Mouse (Mus musculus): Measurements from ENCODE around the gene Eif2ak4. TPM values are rescaled to one million over a fixed set of nuclear protein-coding genes. Genes with fewer than 3 reads are reported as not detected.

The Eif2ak4 gene
- polyA plus RNA-seq, 1 experiment: 11.1 TPM

GRCm38 (mm10) chr2:118401834-118402727 is 13.7 kb downstream of the Eif2ak4 start:
- DNase-seq: no peak
- 71% methylated on average over 5 of the region's 5 CpGs for WGBS
- H3K4me1 ChIP-seq (ENCODE audit: control insufficient read depth, insufficient read depth, low read length): no peaks in the 10 kb centered on the region
- H3K4me3 ChIP-seq (replicated peaks; ENCODE audit: extremely low read depth, low read depth, low read length): no peak overlapping the region
- TF ChIP-seq POLR2A (IDR thresholded peaks at IDR 0.05; ENCODE audit: borderline replicate concordance, extremely low read depth, low read depth, low read length) (no peak), CTCF (IDR thresholded peaks at IDR 0.05; ENCODE audit: insufficient read depth, low read length) (no peak)

DNA sequence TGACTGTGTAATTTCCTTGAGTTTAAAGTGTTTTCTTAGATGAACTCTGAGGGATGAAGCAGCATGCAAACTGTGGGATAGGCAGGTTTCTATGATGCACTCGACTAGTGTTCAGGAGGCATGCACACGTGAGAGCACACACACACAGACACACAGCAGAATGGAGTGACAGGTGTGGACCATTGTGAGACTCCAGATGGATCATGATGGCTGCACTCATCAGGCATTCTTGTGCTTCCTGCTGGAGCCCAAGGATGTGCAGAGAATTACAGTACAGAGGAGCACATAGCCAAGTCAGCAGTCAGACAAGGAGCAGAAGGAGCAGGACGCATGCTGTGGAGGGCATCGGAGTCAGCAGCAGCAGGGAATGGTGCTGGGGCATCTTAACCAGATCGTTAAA is 15.9 kb downstream of the Eif2ak4 start:
- 63% methylated on average over 5 of the region's 5 CpGs for WGBS

DNA sequence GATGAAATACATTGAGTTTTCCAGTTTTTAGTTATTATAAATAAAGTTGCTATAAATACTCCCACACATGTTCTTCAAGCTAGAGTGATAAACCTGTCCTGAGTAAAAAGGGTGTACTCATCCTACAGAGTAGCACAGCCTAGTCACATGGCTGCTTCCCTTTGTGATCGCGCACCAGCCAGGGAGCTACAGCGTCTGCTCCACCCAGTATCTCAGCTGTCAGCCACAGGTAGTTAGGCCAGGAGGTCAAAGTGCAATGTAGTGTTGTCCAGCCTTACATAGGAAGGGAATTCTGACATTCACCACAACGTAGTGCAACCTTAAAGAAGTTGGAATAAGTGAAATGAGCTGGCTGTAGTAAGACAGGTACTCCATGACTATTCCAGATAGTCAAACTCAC is 17.1 kb downstream of the Eif2ak4 start:
- Histone ChIP-seq H3K4me3 (replicated peaks; ENCODE audit: extremely low read depth, low read depth, low read length) (no peak overlapping the region), H3K4me1 (ENCODE audit: control insufficient read depth, insufficient read depth, low read length) (no peaks in the 10 kb centered on the region)
- no peak for DNase-seq
- no peak for TF ChIP-seq CTCF (IDR thresholded peaks at IDR 0.05; ENCODE audit: insufficient read depth, low read length)
- WGBS: 91% methylated on average over 4 of the region's 4 CpGs

More for the DNA sequence above, 15.9 kb downstream of the Eif2ak4 start:
- Histone ChIP-seq H3K4me1 (ENCODE audit: control insufficient read depth, insufficient read depth, low read length) (no peaks in the 10 kb centered on the region), H3K4me3 (replicated peaks; ENCODE audit: extremely low read depth, low read depth, low read length) (no peak overlapping the region)
- no peak for DNase-seq
- TF ChIP-seq CTCF (IDR thresholded peaks at IDR 0.05; ENCODE audit: insufficient read depth, low read length) (no peak), POLR2A (IDR thresholded peaks at IDR 0.05; ENCODE audit: borderline replicate concordance, extremely low read depth, low read depth, low read length) (no peak)

- TF ChIP-seq POLR2A (IDR thresholded peaks at IDR 0.05; ENCODE audit: borderline replicate concordance, extremely low read depth, low read depth, low read length) (no peak), CTCF (IDR thresholded peaks at IDR 0.05; ENCODE audit: insufficient read depth, low read length) (no peak)
- no peaks in the 10 kb centered on the region for H3K4me1 ChIP-seq (ENCODE audit: control insufficient read depth, insufficient read depth, low read length)
- no peak for DNase-seq
- no peak overlapping the region for H3K4me3 ChIP-seq (replicated peaks; ENCODE audit: extremely low read depth, low read depth, low read length)
- 70% methylated on average over 2 of the region's 2 CpGs for WGBS
These were observed 18.4 kb downstream of the Eif2ak4 start for GRCm38 (mm10) chr2:118406811-118407210.

GRCm38 (mm10) chr2:118408336-118408895 is 20.0 kb downstream of the Eif2ak4 start:
- no peak for DNase-seq
- 62% methylated on average over 4 of the region's 4 CpGs for WGBS
- no peak for TF ChIP-seq POLR2A (IDR thresholded peaks at IDR 0.05; ENCODE audit: borderline replicate concordance, extremely low read depth, low read depth, low read length)
- TF ChIP-seq CTCF (IDR thresholded peaks at IDR 0.05; ENCODE audit: insufficient read depth, low read length): no peak
- H3K4me3 ChIP-seq (replicated peaks; ENCODE audit: extremely low read depth, low read depth, low read length): no peak overlapping the region
- no peaks in the 10 kb centered on the region for H3K4me1 ChIP-seq (ENCODE audit: control insufficient read depth, insufficient read depth, low read length)

- 98% methylated on average over 11 of the region's 11 CpGs for WGBS
- no peak for DNase-seq
- TF ChIP-seq CTCF (IDR thresholded peaks at IDR 0.05; ENCODE audit: insufficient read depth, low read length) (no peak), POLR2A (IDR thresholded peaks at IDR 0.05; ENCODE audit: borderline replicate concordance, extremely low read depth, low read depth, low read length) (no peak)
- Histone ChIP-seq H3K4me3 (replicated peaks; ENCODE audit: extremely low read depth, low read depth, low read length) (no peak overlapping the region), H3K4me1 (ENCODE audit: control insufficient read depth, insufficient read depth, low read length) (no peaks in the 10 kb centered on the region)
These were observed 24.4 kb downstream of the Eif2ak4 start for GRCm38 (mm10) chr2:118412821-118413220.

GRCm38 (mm10) chr2:118415601-118416355 is 27.4 kb downstream of the Eif2ak4 start:
- Histone ChIP-seq H3K4me1 (ENCODE audit: control insufficient read depth, insufficient read depth, low read length) (no peaks in the 10 kb centered on the region), H3K4me3 (replicated peaks; ENCODE audit: extremely low read depth, low read depth, low read length) (no peak overlapping the region)
- no peak for DNase-seq
- WGBS: 87% methylated on average over 6 of the region's 6 CpGs
- TF ChIP-seq POLR2A (IDR thresholded peaks at IDR 0.05; ENCODE audit: borderline replicate concordance, extremely low read depth, low read depth, low read length) (no peak), CTCF (IDR thresholded peaks at IDR 0.05; ENCODE audit: insufficient read depth, low read length) (no peak)

DNA sequence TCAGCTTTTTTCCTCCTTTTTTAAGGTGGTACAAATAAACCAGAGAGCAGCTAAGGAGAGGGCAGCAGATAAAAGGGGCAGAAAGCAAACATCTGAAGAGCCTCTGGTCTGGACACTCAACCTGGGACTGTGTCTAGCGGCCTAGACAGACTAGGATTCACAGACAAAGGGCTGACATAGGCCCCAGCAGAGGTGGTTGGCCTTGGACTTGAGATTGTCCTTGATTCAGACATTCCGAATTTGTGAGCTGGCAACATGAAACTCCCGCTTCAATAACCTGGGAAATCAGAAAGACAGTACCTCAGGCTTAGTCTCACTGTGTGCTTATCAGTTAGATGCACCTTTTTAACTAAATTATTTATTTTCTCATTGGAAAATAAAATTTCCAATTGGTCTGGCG is 29.7 kb downstream of the Eif2ak4 start:
- no peak for TF ChIP-seq CTCF (IDR thresholded peaks at IDR 0.05; ENCODE audit: insufficient read depth, low read length)
- TF ChIP-seq POLR2A (IDR thresholded peaks at IDR 0.05; ENCODE audit: borderline replicate concordance, extremely low read depth, low read depth, low read length): no peak
- no peak for DNase-seq
- Histone ChIP-seq H3K4me3 (replicated peaks; ENCODE audit: extremely low read depth, low read depth, low read length) (no peak overlapping the region), H3K4me1 (ENCODE audit: control insufficient read depth, insufficient read depth, low read length) (0 out of 2 replicates have a peak, but pooled peaks cover 3% of the 10 kb centered on the region)
- whole genome bisulfite sequencing: 89% methylated on average over 4 of the region's 4 CpGs

- DNase-seq: peak; percentile 50
- TF ChIP-seq CTCF (IDR thresholded peaks at IDR 0.05; ENCODE audit: insufficient read depth, low read length): no peak
- TF ChIP-seq POLR2A (IDR thresholded peaks at IDR 0.05; ENCODE audit: borderline replicate concordance, extremely low read depth, low read depth, low read length): no peak
- no peak overlapping the region for H3K4me3 ChIP-seq (replicated peaks; ENCODE audit: extremely low read depth, low read depth, low read length)
- 65% methylated on average over 15 of the region's 15 CpGs for WGBS
- H3K4me1 ChIP-seq (ENCODE audit: control insufficient read depth, insufficient read depth, low read length): 0 out of 2 replicates have a peak, but pooled peaks cover 3% of the 10 kb centered on the region
These were observed 33.5 kb downstream of the Eif2ak4 start for GRCm38 (mm10) chr2:118421951-118422350.
